Mouse (Mus musculus) limb, embryonic 15.5 days (tissue): ENCODE measurements around the gene Ang5. TPM values are rescaled to one million over a fixed set of nuclear protein-coding genes. Genes with fewer than 3 reads are reported as not detected.
"Not testable (repeated sequence)": the region's sequence is repeated elsewhere in the genome, so short reads cannot be mapped to it uniquely, and the experiment has no call there.

Experiments used
- ATAC-seq: fragments of 200-750 bp; cut with Nextera tagmentation; 2 replicates; pipeline ENCODE4 v1.8.0; 2017; ENCODE audit warnings: low read depth, moderate TSS enrichment; ENCODE audit not compliant: insufficient number of reproducible peaks, low FRiP score, low TSS enrichment
- H3K27ac ChIP-seq: fragments of 300-500 bp; sonication (generic); 2 replicates; pipeline ENCODE4 v1.5.1; 2015; ENCODE audit warnings: moderate library complexity, mild to moderate bottlenecking, inconsistent platforms
- H3K27me3 ChIP-seq: fragments of 300-500 bp; sonication (generic); 2 replicates; pipeline ENCODE4 v1.6.1; 2015; ENCODE audit warnings: inconsistent platforms
- H3K36me3 ChIP-seq: fragments of 300-500 bp; sonication (generic); 2 replicates; pipeline ENCODE4 v1.6.1; 2015; ENCODE audit warnings: inconsistent platforms
- H3K4me1 ChIP-seq: fragments of 300-500 bp; sonication (generic); 2 replicates; pipeline ENCODE4 v1.6.1; 2015; ENCODE audit warnings: inconsistent platforms
- H3K4me2 ChIP-seq: fragments of 300-500 bp; sonication (generic); 2 replicates; pipeline ENCODE4 v1.6.1; 2015; ENCODE audit warnings: mild to moderate bottlenecking, inconsistent platforms
- H3K4me3 ChIP-seq: fragments of 300-500 bp; sonication (generic); 2 replicates; pipeline ENCODE4 v1.5.1; 2015; ENCODE audit warnings: mild to moderate bottlenecking, inconsistent platforms
- H3K9ac ChIP-seq: fragments of 300-500 bp; sonication (generic); 2 replicates; pipeline ENCODE4 v1.6.1; 2015; ENCODE audit warnings: inconsistent platforms
- H3K9me3 ChIP-seq: fragments of 300-500 bp; sonication (generic); 2 replicates; pipeline ENCODE4 v1.6.1; 2016; ENCODE audit warnings: inconsistent platforms
- WGBS: fragments of 180-500 bp; shearing (Covaris S2); methylation state at CpG from one replicate; pipeline ENCODE4 v1.1.7; 2015; 5-methylcytosine and 5-hydroxymethylcytosine counted together
- polyA plus RNA-seq: library from polyadenylated mRNA; unstranded; fragments of >200 nt; fragmentation: Nextera tagmentation; extraction: Ambion mirVana; gene quantifications from 2 replicates; pipeline ENCODE4 v1.2.1, GENCODE M21; 2015

The Ang5 gene
- not detected in 2 replicates for polyA plus RNA-seq

DNA sequence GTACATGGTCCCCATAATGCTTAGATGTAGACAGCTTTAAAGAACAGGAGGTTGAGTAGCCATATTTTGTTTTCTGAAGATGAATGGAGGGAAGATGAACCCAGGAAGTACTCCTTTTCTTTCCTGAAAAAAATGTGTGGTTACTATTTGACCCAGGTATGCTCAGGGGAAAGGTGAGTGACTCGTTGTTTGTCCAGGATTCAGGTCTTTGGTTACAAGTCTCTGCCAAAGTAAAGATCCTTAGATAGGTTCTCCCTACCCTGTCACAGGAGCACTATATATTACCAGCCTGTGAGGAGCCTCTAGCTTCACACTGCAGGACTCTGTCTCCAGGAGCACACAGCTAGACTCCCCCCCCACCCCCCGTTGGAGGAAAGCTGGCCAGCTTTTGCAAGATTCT is at the start of gene Ang5:
Ang5 (plus strand) TSS at position 301 of the 400 bp plus-strand sequence.
- ATAC-seq, H3K36me3 ChIP-seq, H3K27ac ChIP-seq, H3K4me3 ChIP-seq, H3K27me3 ChIP-seq, H3K9me3 ChIP-seq, H3K4me2 ChIP-seq, H3K9ac ChIP-seq, H3K4me1 ChIP-seq: not testable (repeated sequence)
- no CpG with 5 or more reads among the region's 2 CpGs for WGBS

DNA sequence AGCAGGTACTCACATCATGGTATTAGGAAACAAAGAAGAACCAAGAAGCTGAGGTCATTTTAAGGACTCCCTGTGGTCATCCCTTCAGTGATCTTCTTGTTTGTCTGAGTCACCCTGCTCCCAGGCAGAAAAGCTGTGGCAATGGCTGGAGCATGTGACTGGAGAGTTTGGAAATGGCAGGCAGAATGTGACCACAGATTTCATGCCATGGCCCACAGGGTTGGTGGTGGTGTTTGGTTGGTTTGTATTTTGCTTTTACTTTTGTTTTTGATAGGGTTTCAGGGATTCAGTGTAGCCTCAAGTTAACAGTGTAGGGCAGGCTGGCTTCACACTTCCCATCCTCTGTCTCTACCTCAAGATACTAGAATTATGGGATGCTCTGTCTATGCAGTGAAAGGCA is 38.7 kb upstream of the Ang5 start:
- not testable (repeated sequence) for H3K4me3 ChIP-seq, H3K36me3 ChIP-seq, H3K9ac ChIP-seq, H3K27me3 ChIP-seq, ATAC-seq, H3K4me1 ChIP-seq, H3K4me2 ChIP-seq, H3K27ac ChIP-seq, H3K9me3 ChIP-seq

DNA sequence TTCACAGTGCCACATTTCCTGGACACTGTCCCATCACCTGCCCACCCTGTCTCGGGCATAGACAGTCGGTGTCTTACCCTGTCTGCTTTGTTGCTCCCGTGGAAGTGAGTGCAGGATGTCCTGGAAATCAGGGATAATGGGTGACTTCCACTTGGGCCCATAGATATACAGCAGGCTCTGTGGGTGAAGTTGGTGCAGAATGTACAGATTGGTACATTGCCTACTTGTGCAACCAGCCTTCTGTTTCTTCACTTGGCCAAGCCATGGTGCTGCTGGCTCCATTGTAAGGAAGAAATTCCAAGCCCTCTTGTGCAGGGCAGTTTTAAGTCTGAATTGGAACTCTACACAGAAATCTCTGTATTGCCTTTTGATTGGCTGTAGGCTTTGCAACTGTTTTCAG is 33.4 kb upstream of the Ang5 start, which contains the start of gene Ear10:
Ear10 (minus strand) TSS at position 101 of the 400 bp plus-strand sequence.
- not testable (repeated sequence) for H3K4me3 ChIP-seq, H3K27me3 ChIP-seq, H3K4me1 ChIP-seq, ATAC-seq, H3K4me2 ChIP-seq, H3K36me3 ChIP-seq, H3K9me3 ChIP-seq, H3K9ac ChIP-seq, H3K27ac ChIP-seq
- 85% methylated on average over 3 of the region's 3 CpGs for WGBS

DNA sequence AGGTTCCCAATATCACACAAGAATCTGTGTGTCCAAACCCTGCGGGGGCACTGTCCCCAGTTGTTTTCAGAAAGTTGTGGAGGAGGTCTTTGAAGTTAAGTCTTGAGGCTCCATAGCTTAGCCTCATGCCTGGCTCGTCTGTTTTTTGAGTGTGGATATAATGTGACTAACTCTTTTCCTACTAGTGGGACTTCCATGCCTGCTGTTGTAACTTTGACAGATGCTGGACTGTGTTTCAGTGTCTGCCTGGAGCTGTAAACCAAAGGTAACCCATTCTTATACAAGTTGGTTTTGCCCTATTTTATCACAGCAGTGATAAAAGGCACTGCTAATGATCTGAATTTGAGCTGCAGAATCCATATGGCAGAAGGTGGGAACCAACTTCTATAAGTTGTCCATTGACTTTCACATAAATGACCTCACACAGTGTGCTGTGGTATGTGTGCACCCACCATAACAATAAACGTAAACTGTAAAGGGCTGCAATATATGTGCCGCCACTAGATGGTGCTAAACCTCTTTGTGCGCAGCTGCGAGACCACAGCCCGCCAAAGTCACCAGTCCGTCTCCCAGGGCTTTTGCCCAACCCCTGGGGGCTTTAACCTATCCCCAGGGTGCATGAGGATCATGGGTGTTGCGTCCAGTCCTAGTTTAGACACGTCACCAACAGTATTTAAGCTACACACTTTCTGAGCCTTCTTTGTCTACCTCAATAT is 32.0 kb upstream of the Ang5 start, which contains the start of gene Gm8113:
Gm8113 (plus strand) TSS at position 703 of the 716 bp plus-strand sequence.
- Histone ChIP-seq H3K4me3 (peak within 1 kb of the TSS; percentile 52), H3K27ac (peak within 1 kb of the TSS; percentile 87), H3K9ac (peak within 1 kb of the TSS; percentile 31; the same call in 1 of the 2 replicates), H3K4me2 (peak within 1 kb of the TSS; percentile 39)
- not testable (repeated sequence) for H3K9me3 ChIP-seq, H3K27me3 ChIP-seq, H3K36me3 ChIP-seq, H3K4me1 ChIP-seq
- peak; percentile 76; the same call in 1 of the 2 replicates for ATAC-seq
- WGBS, result 8% methylated on average over 10 of the region's 10 CpGs

DNA sequence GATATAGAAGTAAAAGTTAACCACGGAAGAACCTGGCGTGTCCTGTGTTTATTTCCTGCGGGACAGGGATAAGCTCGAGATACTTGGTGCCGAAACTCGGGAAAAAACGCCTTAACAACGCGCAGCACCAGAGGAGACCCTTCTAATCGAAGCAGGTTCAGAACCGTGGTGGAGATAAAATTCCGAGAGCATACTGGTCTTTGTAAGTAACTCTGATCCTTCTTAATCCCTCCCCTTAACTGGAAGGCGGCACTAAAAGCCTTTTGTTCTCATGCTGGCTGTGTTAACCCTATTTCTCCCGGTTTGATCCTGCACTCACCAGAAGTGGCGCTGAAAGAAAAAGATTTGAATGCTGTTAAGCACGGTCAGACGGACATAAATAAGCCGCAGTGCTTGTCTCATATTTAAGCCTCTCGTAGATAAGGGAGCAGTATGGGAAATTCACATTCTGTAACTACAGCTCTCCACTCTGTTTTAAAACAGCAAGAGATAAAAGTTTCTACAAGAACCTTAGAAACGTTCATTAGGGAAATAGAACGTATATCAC is 31.4 kb upstream of the Ang5 start:
- peak overlapping the region; percentile 39 for H3K4me2 ChIP-seq
- H3K27me3 ChIP-seq, ATAC-seq, H3K9me3 ChIP-seq, H3K4me1 ChIP-seq, H3K36me3 ChIP-seq: not testable (repeated sequence)
- peak overlapping the region; percentile 31; the same call in 1 of the 2 replicates for H3K9ac ChIP-seq
- peak overlapping the region; percentile 52 for H3K4me3 ChIP-seq
- H3K27ac ChIP-seq, result peak overlapping the region; percentile 87
- WGBS, result 5% methylated on average over 21 of the region's 21 CpGs

DNA sequence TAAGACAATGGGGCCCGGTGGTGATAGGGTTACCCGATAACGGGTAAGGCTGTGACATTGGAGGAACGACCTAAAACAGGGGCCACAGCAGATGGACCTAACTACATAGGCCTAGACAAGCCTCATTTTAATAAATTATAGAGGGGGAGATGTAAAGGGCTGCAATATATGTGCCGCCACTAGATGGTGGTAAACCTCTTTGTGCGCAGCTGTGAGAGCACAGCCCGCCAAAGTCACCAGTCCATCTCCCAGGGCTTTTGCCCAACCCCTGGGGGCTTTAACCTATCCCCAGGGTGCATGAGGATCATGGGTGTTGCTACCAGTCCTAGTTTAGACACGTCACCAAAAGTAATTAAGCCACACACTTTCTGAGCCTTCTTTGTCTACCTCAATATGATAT is 23.9 kb upstream of the Ang5 start:
- not testable (repeated sequence) for H3K27me3 ChIP-seq, H3K4me2 ChIP-seq, H3K4me1 ChIP-seq, H3K36me3 ChIP-seq, ATAC-seq, H3K9me3 ChIP-seq, H3K27ac ChIP-seq, H3K9ac ChIP-seq, H3K4me3 ChIP-seq
- WGBS, result 17% methylated on average over 8 of the region's 8 CpGs

DNA sequence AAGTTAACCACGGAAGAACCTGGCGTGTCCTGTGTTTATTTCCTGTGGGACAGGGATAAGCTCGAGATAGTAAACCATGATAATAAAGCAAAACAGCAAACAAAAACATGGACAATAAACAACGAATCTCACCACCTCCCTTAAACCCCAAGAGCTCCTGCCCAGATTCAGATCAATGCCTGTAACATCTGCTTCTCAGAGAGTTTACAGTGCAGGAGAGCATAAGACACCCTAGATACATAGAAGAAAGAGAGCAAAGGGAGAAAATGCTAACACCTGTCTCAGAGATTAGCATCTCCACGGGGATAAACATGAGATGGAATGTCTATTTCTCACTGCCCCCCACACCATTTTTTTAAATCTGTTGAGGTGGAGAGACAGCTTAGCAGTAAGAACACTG is 23.5 kb upstream of the Ang5 start:
- H3K9ac ChIP-seq, H3K36me3 ChIP-seq, H3K27ac ChIP-seq, H3K4me1 ChIP-seq, H3K4me2 ChIP-seq, H3K4me3 ChIP-seq, ATAC-seq, H3K27me3 ChIP-seq, H3K9me3 ChIP-seq: not testable (repeated sequence)
- 50% methylated on average over 5 of the region's 5 CpGs for WGBS

DNA sequence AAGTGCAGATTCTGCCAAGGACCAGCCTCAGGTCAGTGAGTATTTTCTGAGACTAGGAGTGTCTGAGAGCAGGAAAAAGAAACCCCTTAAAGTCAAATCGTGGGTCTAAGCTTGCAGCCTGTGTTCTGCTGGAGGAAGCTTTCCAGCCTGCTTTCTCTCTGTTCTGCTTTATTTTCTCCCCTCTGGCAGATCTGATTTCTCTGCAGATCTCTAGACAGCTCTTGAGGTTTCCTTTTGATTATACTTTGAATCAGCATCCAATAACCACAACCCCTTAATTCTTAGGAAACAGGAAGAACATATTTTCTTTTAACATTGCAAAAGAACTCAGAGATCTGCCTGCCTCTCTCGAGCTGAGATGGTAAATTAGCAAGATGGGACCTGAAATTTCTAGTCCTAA is 3.5 kb upstream of the Ang5 start:
- not testable (repeated sequence) for H3K4me3 ChIP-seq, ATAC-seq, H3K9ac ChIP-seq, H3K4me2 ChIP-seq, H3K36me3 ChIP-seq, H3K27me3 ChIP-seq, H3K4me1 ChIP-seq, H3K9me3 ChIP-seq, H3K27ac ChIP-seq
- whole genome bisulfite sequencing, result 24% methylated on average over 2 of the region's 2 CpGs

DNA sequence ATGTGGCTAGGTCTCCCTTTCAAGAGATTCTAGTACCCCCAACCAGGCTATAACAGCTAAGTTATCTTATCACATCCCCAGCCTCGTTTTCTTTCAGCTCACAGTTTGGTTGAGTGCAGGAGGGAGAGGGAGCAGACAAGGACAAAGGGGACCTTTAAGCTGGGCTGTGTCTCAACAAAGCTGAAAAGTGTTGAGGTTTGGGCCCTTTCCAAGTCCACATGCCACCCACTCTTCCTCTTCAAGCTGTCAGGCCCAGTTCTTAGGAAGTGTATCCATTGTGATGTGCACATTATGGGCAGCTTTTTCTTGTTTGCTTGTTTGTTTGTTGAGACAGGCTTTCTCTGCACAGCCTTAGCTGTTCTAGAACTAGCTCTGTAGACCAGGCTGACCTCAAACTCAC is 1.8 kb upstream of the Ang5 start:
- H3K9ac ChIP-seq, H3K27me3 ChIP-seq, H3K27ac ChIP-seq, H3K36me3 ChIP-seq, H3K4me2 ChIP-seq, H3K4me1 ChIP-seq, H3K9me3 ChIP-seq, H3K4me3 ChIP-seq, ATAC-seq: not testable (repeated sequence)
- no CpG with 5 or more reads among the region's 1 CpGs for WGBS

DNA sequence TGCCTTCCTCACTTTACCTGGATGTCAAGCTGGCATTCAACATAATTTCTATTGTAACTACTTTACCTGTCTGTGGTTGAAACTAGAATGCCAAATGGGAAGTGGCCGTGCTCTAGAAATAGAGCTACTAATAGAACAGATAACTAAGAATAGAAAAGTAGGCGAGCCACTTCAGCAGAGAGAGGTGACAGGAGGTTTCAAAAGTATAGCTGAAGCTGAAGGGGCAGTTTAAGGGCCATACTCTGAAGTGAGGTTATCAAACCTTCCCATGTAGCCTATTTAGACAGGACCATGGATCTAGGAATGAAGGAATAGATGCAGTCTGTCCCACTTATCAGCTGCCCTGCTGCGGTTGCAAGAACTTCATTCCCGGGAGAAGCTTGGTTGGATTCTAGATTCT is 26.6 kb downstream of the Ang5 start:
- no peak overlapping the region for H3K4me3 ChIP-seq
- H3K4me2 ChIP-seq, result no peak overlapping the region
- H3K27ac ChIP-seq, result no peak overlapping the region
- H3K4me1 ChIP-seq, result no peaks in the 10 kb centered on the region
- no peaks in the 10 kb centered on the region for H3K27me3 ChIP-seq
- no peak for ATAC-seq
- no peaks in the 10 kb centered on the region for H3K36me3 ChIP-seq
- H3K9me3 ChIP-seq, result no peaks in the 10 kb centered on the region
- no peak overlapping the region for H3K9ac ChIP-seq
- WGBS, result 62% methylated on average over 4 of the region's 4 CpGs

DNA sequence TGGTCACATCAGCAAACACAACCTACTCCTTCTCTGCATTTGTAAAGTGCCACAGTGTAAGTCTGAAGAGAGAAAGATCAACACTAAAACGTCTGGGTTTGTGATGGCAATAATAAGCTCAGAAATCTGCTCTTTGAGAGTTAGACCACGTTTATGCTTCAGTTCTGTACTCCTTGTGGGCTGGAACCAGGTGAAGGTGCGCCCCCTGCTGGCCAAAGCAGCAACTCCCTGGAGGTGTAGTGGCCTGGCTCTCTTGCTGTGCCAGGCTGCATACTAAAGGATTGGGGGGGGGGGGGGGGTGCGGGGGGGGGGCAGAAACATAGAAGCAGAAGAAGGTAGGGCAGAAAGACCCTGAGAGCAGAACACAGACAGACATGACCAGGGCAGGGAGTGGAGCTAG is 27.0 kb downstream of the Ang5 start:
- H3K9me3 ChIP-seq, result no peaks in the 10 kb centered on the region
- no peak for ATAC-seq
- H3K4me3 ChIP-seq, result no peak overlapping the region
- no peak overlapping the region for H3K9ac ChIP-seq
- H3K4me2 ChIP-seq, result no peak overlapping the region
- no peaks in the 10 kb centered on the region for H3K4me1 ChIP-seq
- H3K27me3 ChIP-seq, result no peaks in the 10 kb centered on the region
- H3K36me3 ChIP-seq, result no peaks in the 10 kb centered on the region
- WGBS, result 0% methylated on average over 3 of the region's 4 CpGs
- H3K27ac ChIP-seq, result no peak overlapping the region

DNA sequence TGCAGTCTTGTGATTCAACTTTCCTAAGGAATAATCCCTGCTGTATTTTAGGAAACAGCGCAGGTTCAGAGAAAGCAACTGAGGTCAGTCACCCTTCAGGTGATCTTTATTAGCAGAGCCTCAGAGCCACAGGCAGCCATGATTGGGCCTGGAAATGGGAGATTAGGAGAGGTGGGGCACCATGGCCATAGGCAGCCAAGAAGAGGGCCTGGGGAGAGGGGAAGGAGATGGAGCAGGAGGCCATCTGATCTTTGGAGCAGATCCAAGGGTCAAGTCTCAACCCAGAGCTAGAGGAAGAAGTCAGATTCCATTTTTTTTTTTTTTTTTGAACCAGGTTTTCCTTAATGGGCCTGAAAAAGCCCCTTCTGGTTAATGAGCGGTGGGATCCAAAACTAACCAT is 29.3 kb downstream of the Ang5 start:
- no peak overlapping the region for H3K27ac ChIP-seq
- no peaks in the 10 kb centered on the region for H3K36me3 ChIP-seq
- H3K9me3 ChIP-seq, result no peaks in the 10 kb centered on the region
- H3K4me3 ChIP-seq, result no peak overlapping the region
- no peak for ATAC-seq
- no peak overlapping the region for H3K4me2 ChIP-seq
- H3K9ac ChIP-seq, result no peak overlapping the region
- H3K4me1 ChIP-seq, result no peaks in the 10 kb centered on the region
- H3K27me3 ChIP-seq, result no peaks in the 10 kb centered on the region
- WGBS, result 82% methylated on average over 2 of the region's 2 CpGs
